Mouse (Mus musculus) embryonic stem cell, embryonic (primary cell): Measurements from ENCODE around the gene Kdsr.

Experiments
- CTCF ChIA-PET, 4 experiments: fragments of 300-600 bp in 2 of 4; fragments of 350-600 bp in 2 of 4; sonication (Branson Sonifier 250); formaldehyde crosslinking; loops; one replicate each; lab custom pipeline; 2022; ENCODE audit warnings: inconsistent platforms in 2 of 4; lab: Charles Lee
- POLR2A ChIA-PET, 4 experiments: fragments of 300-600 bp in 2 of 4; fragments of 350-600 bp in 2 of 4; sonication (Branson Sonifier 250); formaldehyde crosslinking; loops; one replicate each; lab custom pipeline; 2022; ENCODE audit warnings: antibody characterized with exemption in 4 of 4, inconsistent platforms in 1 of 4; lab: Charles Lee

The Kdsr gene

GRCm38 (mm10) chr1:106679800-106680515 is 79.6 kb downstream of the Kdsr start:
- ChIA-PET CTCF (no interaction called here), POLR2A (no interaction called here)

GRCm38 (mm10) chr1:106678060-106678478 is 81.5 kb downstream of the Kdsr start:
- ChIA-PET POLR2A (no interaction called here), CTCF (no interaction called here)
